Mouse (Mus musculus) CH12.LX (cell line): ENCODE data around the gene Ctsh. TPM values are rescaled to one million over a fixed set of nuclear protein-coding genes. Genes with fewer than 3 reads are reported as not detected.

Source experiments
- DNase-seq: peaks from one replicate; pipeline ENCODE4 v3.0.0-alpha.2; 2013; ENCODE audit errors: extremely low read depth
- H3K27ac ChIP-seq: 2 replicates; pipeline ENCODE4 v1.5.1; 2012; ENCODE audit warnings: low read depth, mild to moderate bottlenecking, control low read depth, moderate library complexity; ENCODE audit not compliant: insufficient read depth
- H3K27me3 ChIP-seq: replicated peaks from 2 replicates; pipeline ENCODE3; 2012; ENCODE audit warnings: inconsistent platforms
- H3K36me3 ChIP-seq, 2 experiments: replicated peaks in 1 of 2; 2 replicates each; pipeline versions ENCODE3 to v1.6.1; 2012; ENCODE audit warnings: inconsistent platforms in 1 of 2, low read length in 1 of 2, mild to moderate bottlenecking in 1 of 2, mixed read lengths in 1 of 2, moderate library complexity in 1 of 2; ENCODE audit not compliant: control insufficient read depth in 1 of 2, insufficient read depth in 1 of 2
- H3K4me1 ChIP-seq, 2 experiments: 2 replicates each; pipeline ENCODE4 v1.6.1; 2012; ENCODE audit warnings: inconsistent platforms in 1 of 2, moderate library complexity in 1 of 2; ENCODE audit not compliant: insufficient read depth in 2 of 2, control insufficient read depth in 1 of 2
- H3K4me2 ChIP-seq: 2 replicates; pipeline ENCODE4 v1.6.1; 2012; ENCODE audit warnings: low read depth, mild to moderate bottlenecking, control low read depth; ENCODE audit not compliant: poor library complexity, insufficient read depth, severe bottlenecking
- H3K4me3 ChIP-seq, 3 experiments: fragments of 150-350 bp in 1 of 3; sonication (generic) in 1 of 3; replicated peaks in 1 of 3; 2 replicates each; pipeline versions ENCODE3 to v1.5.1; 2011 to 2012; ENCODE audit warnings: low read depth in 2 of 3, low read length in 2 of 3, mild to moderate bottlenecking in 2 of 3, moderate library complexity in 2 of 3, control low read depth in 1 of 3, improper control_type of control experiment in 1 of 3, inconsistent platforms in 1 of 3, mixed read lengths in 1 of 3; ENCODE audit not compliant: poor library complexity in 1 of 3
- H3K79me2 ChIP-seq: replicated peaks from 2 replicates; pipeline ENCODE4 v1.6.1; 2012; ENCODE audit warnings: mild to moderate bottlenecking, moderate library complexity; ENCODE audit not compliant: control insufficient read depth, poor library complexity, insufficient read depth, severe bottlenecking; ENCODE audit errors: extremely low read depth
- H3K9ac ChIP-seq: 2 replicates; pipeline ENCODE4 v1.6.1; 2012; ENCODE audit warnings: low read depth, mild to moderate bottlenecking, control low read depth, moderate library complexity; ENCODE audit not compliant: insufficient read depth
- H3K9me3 ChIP-seq: replicated peaks from 2 replicates; pipeline ENCODE3; 2012; ENCODE audit warnings: low read length, inconsistent platforms, mixed read lengths
- BHLHE40 ChIP-seq: IDR thresholded peaks from 2 replicates; pipeline ENCODE4 v1.6.1; 2011; ENCODE audit warnings: mild to moderate bottlenecking, low read depth, low read length, improper control_type of control experiment
- CHD1 ChIP-seq: IDR thresholded peaks from 2 replicates; pipeline ENCODE4 v1.6.1; 2012; ENCODE audit warnings: low read depth, low read length, improper control_type of control experiment, inconsistent platforms
- CHD2 ChIP-seq: IDR thresholded peaks from 2 replicates; pipeline ENCODE4 v1.6.1; 2011; ENCODE audit warnings: low read length, improper control_type of control experiment
- E2F4 ChIP-seq: IDR thresholded peaks from 2 replicates; pipeline ENCODE4 v1.6.1; 2011; ENCODE audit warnings: low read depth, low read length, improper control_type of control experiment; ENCODE audit not compliant: insufficient replicate concordance
- ETS1 ChIP-seq: conservative IDR thresholded peaks from 2 replicates; pipeline ENCODE4 v1.6.1; 2012; ENCODE audit warnings: low read depth, mild to moderate bottlenecking, inconsistent platforms, low read length, improper control_type of control experiment, moderate library complexity
- GABPA ChIP-seq: IDR thresholded peaks from 2 replicates; pipeline ENCODE4 v1.6.1; 2012; ENCODE audit warnings: low read depth, low read length, improper control_type of control experiment, inconsistent platforms; ENCODE audit not compliant: insufficient replicate concordance
- IRF4 ChIP-seq: IDR thresholded peaks from 2 replicates; pipeline ENCODE4 v1.6.1; 2014; ENCODE audit warnings: low read depth, mild to moderate bottlenecking, inconsistent platforms, low read length, improper control_type of control experiment
- JUN ChIP-seq: IDR thresholded peaks from 2 replicates; pipeline ENCODE4 v1.6.1; 2011; ENCODE audit warnings: low read depth, mild to moderate bottlenecking, low read length, improper control_type of control experiment, moderate library complexity; ENCODE audit not compliant: insufficient read depth
- JUND ChIP-seq: conservative IDR thresholded peaks from 2 replicates; pipeline ENCODE4 v1.6.1; 2011; ENCODE audit warnings: low read depth, low read length, improper control_type of control experiment
- KAT2A ChIP-seq: IDR thresholded peaks from 2 replicates; pipeline ENCODE4 v1.6.1; 2012; ENCODE audit warnings: low read length, improper control_type of control experiment, inconsistent platforms; ENCODE audit not compliant: insufficient replicate concordance
- MAFK ChIP-seq: IDR thresholded peaks from 2 replicates; pipeline ENCODE4 v1.6.1; 2011; ENCODE audit warnings: low read length, improper control_type of control experiment; ENCODE audit not compliant: insufficient replicate concordance
- MAX ChIP-seq: IDR thresholded peaks from 2 replicates; pipeline ENCODE4 v1.6.1; 2011; ENCODE audit warnings: low read length, improper control_type of control experiment
- MEF2A ChIP-seq: IDR thresholded peaks from 2 replicates; pipeline ENCODE4 v1.6.1; 2014; ENCODE audit warnings: low read depth, mild to moderate bottlenecking, inconsistent platforms, low read length, improper control_type of control experiment, borderline replicate concordance
- MXI1 ChIP-seq: IDR thresholded peaks from 2 replicates; pipeline ENCODE4 v1.6.1; 2011; ENCODE audit warnings: mild to moderate bottlenecking, low read depth, low read length, improper control_type of control experiment
- MYC ChIP-seq: IDR thresholded peaks from 2 replicates; pipeline ENCODE4 v1.6.1; 2011; ENCODE audit warnings: low read depth, mild to moderate bottlenecking, improper control_type of control experiment, low read length
- NELFE ChIP-seq: IDR thresholded peaks from 2 replicates; pipeline ENCODE4 v1.6.1; 2011; ENCODE audit warnings: low read depth, low read length, improper control_type of control experiment
- NRF1 ChIP-seq: IDR thresholded peaks from 2 replicates; pipeline ENCODE4 v1.6.1; 2014; ENCODE audit warnings: low read depth, mild to moderate bottlenecking, inconsistent platforms, low read length, improper control_type of control experiment, moderate library complexity
- PAX5 ChIP-seq: IDR thresholded peaks from 2 replicates; pipeline ENCODE4 v1.6.1; 2012; ENCODE audit warnings: low read length, inconsistent platforms, mixed read lengths
- POLR2A ChIP-seq: IDR thresholded peaks from 2 replicates; pipeline ENCODE4 v1.6.1; 2011; ENCODE audit warnings: low read depth, mild to moderate bottlenecking, improper control_type of control experiment, low read length
- POLR2AphosphoS2 ChIP-seq: IDR thresholded peaks from 2 replicates; pipeline ENCODE4 v1.6.1; 2011; ENCODE audit warnings: low read depth, low read length, improper control_type of control experiment
- RCOR1 ChIP-seq: conservative IDR thresholded peaks from 2 replicates; pipeline ENCODE4 v1.6.1; 2012; ENCODE audit warnings: low read depth, mild to moderate bottlenecking, inconsistent platforms, low read length, improper control_type of control experiment
- SIN3A ChIP-seq: IDR thresholded peaks from 2 replicates; pipeline ENCODE4 v1.6.1; 2012; ENCODE audit warnings: low read length, improper control_type of control experiment, inconsistent platforms
- SMC3 ChIP-seq: IDR thresholded peaks from 2 replicates; pipeline ENCODE4 v1.6.1; 2011; ENCODE audit warnings: low read depth, low read length, improper control_type of control experiment
- TBP ChIP-seq: conservative IDR thresholded peaks from 2 replicates; pipeline ENCODE4 v1.6.1; 2011; ENCODE audit warnings: low read depth, low read length, improper control_type of control experiment
- TCF12 ChIP-seq: IDR thresholded peaks from 2 replicates; pipeline ENCODE4 v1.6.1; 2014; ENCODE audit warnings: low read depth, mild to moderate bottlenecking, inconsistent platforms, low read length, improper control_type of control experiment
- UBTF ChIP-seq: IDR thresholded peaks from 2 replicates; pipeline ENCODE4 v1.6.1; 2012; ENCODE audit warnings: low read depth, mild to moderate bottlenecking, inconsistent platforms, low read length, improper control_type of control experiment, moderate library complexity
- USF1 ChIP-seq: IDR thresholded peaks from 2 replicates; pipeline ENCODE4 v1.6.1; 2014; ENCODE audit warnings: low read depth, mild to moderate bottlenecking, inconsistent platforms, low read length, improper control_type of control experiment
- ZKSCAN1 ChIP-seq: IDR thresholded peaks from 2 replicates; pipeline ENCODE4 v1.6.1; 2012; ENCODE audit warnings: low read depth, inconsistent platforms, low read length, improper control_type of control experiment, borderline replicate concordance
- ZNF384 ChIP-seq: IDR thresholded peaks from 2 replicates; pipeline ENCODE4 v1.6.1; 2012; ENCODE audit warnings: low read depth, low read length, improper control_type of control experiment, inconsistent platforms
- dilution Hi-C: fragments of 300-500 bp; cut with MboI; formaldehyde crosslinking; loops from 2 replicates; pipeline ENCODE4 v1.14.3; 2020; ENCODE audit warnings: low sequenced_read_pairs; ENCODE audit not compliant: extremely low pct_unique_long_range_greater_than_20kb, extremely low pct_ligation_motif_present
- in situ Hi-C: fragments of 300-500 bp; cut with MboI; formaldehyde crosslinking; loops from 3 replicates; pipeline ENCODE4 v1.14.3; 2019; ENCODE audit warnings: low sequenced_read_pairs, low pct_ligation_motif_present, low pct_unique_long_range_greater_than_20kb, mixed read lengths
- polyA plus RNA-seq: library from polyadenylated mRNA; unstranded; fragments of >175 nt; gene quantifications from 2 replicates; pipeline ENCODE4 v1.2.1, GENCODE M21; 2012; ENCODE audit warnings: low read depth; ENCODE audit not compliant: insufficient read length
- total RNA-seq, 2 experiments: library from RNA; depleted of rRNA; stranded (reverse); fragments of 300-350 nt in 1 of 2; fragments of >200 nt in 1 of 2; gene quantifications; 2 replicates each; pipeline ENCODE4 v1.2.3; 2012 to 2014

Ctsh gene
- total and polyA plus RNA-seq, 3 experiments = 133 to 316 (median 256) TPM

DNA sequence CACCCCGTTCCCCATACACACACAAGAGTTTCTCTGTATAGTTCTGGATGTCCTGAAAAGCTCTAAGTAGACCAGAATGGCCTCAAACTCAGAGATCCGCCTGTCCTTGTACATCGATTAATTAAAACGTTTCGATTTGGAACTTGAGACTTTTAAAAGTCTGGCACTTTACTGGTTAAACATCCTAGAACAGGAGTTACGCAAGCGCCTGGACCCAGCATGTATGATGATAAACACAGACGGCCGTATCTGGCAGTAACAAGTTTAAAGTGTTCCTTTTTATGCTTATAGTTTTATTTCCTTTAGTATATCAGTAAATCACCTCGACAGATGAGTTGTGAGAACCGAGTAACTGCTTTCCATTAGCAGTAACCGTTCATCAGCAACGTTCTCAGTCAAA is 59.2 kb downstream of the Ctsh start:
- Histone ChIP-seq H3K9me3 (no peaks in the 10 kb centered on the region), H3K27me3 (no peaks in the 10 kb centered on the region), H3K4me3 (peak overlapping the region; percentile 86 to 99 (median 89)), H3K9ac (peak overlapping the region; percentile 80), H3K79me2 (peaks cover 54% of the 10 kb centered on the region), H3K27ac (0 out of 2 replicates have a peak overlapping the region, but pooled peaks have one; percentile 11), H3K36me3 (peaks cover 8 to 16% of the 10 kb centered on the region in 2 experiments), H3K4me2 (peak overlapping the region; percentile 96), H3K4me1 (peaks cover 4 to 38% of the 10 kb centered on the region in 2 experiments)
- DNase-seq = no peak
- TF ChIP-seq CHD1 (0 out of 2 replicates have a peak, but pooled peaks have one; percentile 43), RCOR1 (no peak)
- dilution Hi-C loops (no loop called here), in situ Hi-C loops (loop anchor here (5.0 kb wide), 1 partner anchor 84 kb away; no protein-coding TSS in a partner anchor)

DNA sequence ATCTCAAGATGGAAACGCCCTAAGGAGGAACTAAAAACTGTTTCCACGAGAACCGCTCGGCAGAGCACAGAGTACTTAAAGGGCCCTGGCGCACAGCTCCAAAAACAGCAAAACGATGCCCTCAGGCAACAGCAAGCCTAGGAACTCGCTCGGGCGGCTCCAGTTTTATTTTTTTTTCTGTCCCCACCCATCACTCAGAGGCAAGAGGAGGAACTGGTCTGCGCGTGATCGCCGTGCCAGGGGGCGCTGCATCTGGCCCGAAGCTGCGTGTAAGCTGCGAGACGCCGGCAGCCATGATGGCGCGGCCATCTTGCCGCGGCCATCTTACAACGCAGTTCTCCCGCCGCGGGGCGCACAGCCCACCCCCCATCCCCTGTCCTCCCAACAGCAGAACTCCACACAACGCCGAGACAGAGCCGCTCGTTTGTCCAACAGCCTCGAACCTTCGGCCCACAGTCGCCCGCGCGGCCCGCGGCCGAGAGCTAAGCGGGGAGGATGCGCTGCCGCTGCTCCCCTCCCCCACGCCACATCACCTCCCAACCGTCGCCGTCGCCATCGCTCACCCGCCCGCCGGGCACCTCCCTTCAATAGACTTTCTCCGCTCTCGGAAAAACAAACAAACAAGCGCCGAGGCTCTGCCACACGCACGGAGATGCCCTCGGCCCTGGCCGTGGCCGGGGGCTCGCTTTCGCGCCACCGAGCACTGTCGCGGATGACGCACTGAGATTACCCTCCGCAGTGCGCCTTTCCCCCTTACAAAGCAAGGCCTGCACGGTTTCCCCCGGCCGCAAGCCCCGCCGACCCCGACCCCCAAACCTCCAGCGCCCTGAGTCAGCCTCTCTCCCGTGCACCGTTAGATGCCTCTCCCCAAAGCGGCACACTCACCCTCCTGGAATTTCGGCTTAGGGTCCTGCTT is 60.0 kb downstream of the Ctsh start:
- peaks cover 0 to 31% of the 10 kb centered on the region in 2 experiments; a peak in 3 of 4 replicates for H3K4me1 ChIP-seq
- H3K27me3 ChIP-seq = no peaks in the 10 kb centered on the region
- H3K4me2 ChIP-seq = no peak overlapping the region
- dilution Hi-C loops = no loop called here
- DNase-seq = peak; percentile 87
- peaks cover 4 to 8% of the 10 kb centered on the region in 2 experiments for H3K36me3 ChIP-seq
- in situ Hi-C loops = loop anchor here (5.0 kb wide), 1 partner anchor 83 kb away; no protein-coding TSS in a partner anchor
- H3K27ac ChIP-seq = peak overlapping the region; percentile 94
- no peaks in the 10 kb centered on the region for H3K9me3 ChIP-seq
- H3K79me2 ChIP-seq = peaks cover 47% of the 10 kb centered on the region
- H3K4me3 ChIP-seq = peak overlapping the region; percentile 86 to 99 (median 89)
- peak overlapping the region; percentile 91 for H3K9ac ChIP-seq
- no peak for TF ChIP-seq POLR2AphosphoS2
- 0 out of 2 replicates have a peak, but pooled peaks have one; percentile 24 for TF ChIP-seq JUND
- peak; percentile 97 for TF ChIP-seq SIN3A
- TF ChIP-seq ZKSCAN1 = no peak
- peak; percentile 87 for TF ChIP-seq ZNF384
- peak; percentile 78; the same call in 1 of the 2 replicates for TF ChIP-seq E2F4
- TF ChIP-seq USF1 = peak; percentile 29; the same call in 1 of the 2 replicates
- TF ChIP-seq SMC3 = peak; percentile 37
- TF ChIP-seq PAX5 = no peak
- TF ChIP-seq UBTF = no peak
- peak; percentile 88 for TF ChIP-seq MYC
- TF ChIP-seq POLR2A = no peak; the same call in 1 of the 2 replicates
- TF ChIP-seq ETS1 = peak; percentile 56
- no peak for TF ChIP-seq JUN
- TF ChIP-seq NELFE = no peak; the same call in 1 of the 2 replicates
- TF ChIP-seq MAFK = 0 out of 2 replicates have a peak, but pooled peaks have one; percentile 15
- TF ChIP-seq IRF4 = peak; percentile 79
- TF ChIP-seq NRF1 = peak; percentile 87
- peak; percentile 59; the same call in 1 of the 2 replicates for TF ChIP-seq CHD2
- TF ChIP-seq KAT2A = 0 out of 2 replicates have a peak, but pooled peaks have one; percentile 52
- TF ChIP-seq MEF2A = peak; percentile 77
- TF ChIP-seq GABPA = no peak
- TF ChIP-seq MXI1 = peak; percentile 93
- peak; percentile 84 for TF ChIP-seq BHLHE40
- TF ChIP-seq RCOR1 = peak; percentile 99
- peak; percentile 90 for TF ChIP-seq TCF12
- TF ChIP-seq MAX = peak; percentile 92
- TF ChIP-seq TBP = 0 out of 2 replicates have a peak, but pooled peaks have one; percentile 37
